Mouse (Mus musculus): ENCODE measurements around the gene Ormdl3. TPM values are rescaled to one million over a fixed set of nuclear protein-coding genes. Genes with fewer than 3 reads are reported as not detected.

The Ormdl3 gene
- total and polyA plus RNA-seq, 3 experiments, result 40.2 to 61.2 (median 40.9) TPM

GRCm38 (mm10) chr11:98563921-98564414, 23.2 kb downstream of the Ormdl3 start:
- Histone ChIP-seq H3K36me3 (ENCODE audit: control insufficient read depth, insufficient read depth, low read length) (no peaks in the 10 kb centered on the region), H3K79me2 (replicated peaks; ENCODE audit: control insufficient read depth, insufficient read depth, low read length) (no peaks in the 10 kb centered on the region), H3K27ac (no peak overlapping the region), H3K4me1 (ENCODE audit: control insufficient read depth, insufficient read depth, low read length) (no peaks in the 10 kb centered on the region), H3K9ac (ENCODE audit: low read depth, low read length) (no peak overlapping the region), H3K27me3 (ENCODE audit: control insufficient read depth, insufficient read depth, low read length) (no peaks in the 10 kb centered on the region), H3K4me3 (no peak overlapping the region)
- intact Hi-C loops (cut with DNase I), result no loop called here
- no peak for DNase-seq
- no peak for TF ChIP-seq CTCF (IDR thresholded peaks at IDR 0.05)
- TF ChIP-seq POLR2A (IDR thresholded peaks at IDR 0.05; ENCODE audit: insufficient read depth, low read depth, low read length), result no peak
- no peak for TF ChIP-seq EP300 (IDR thresholded peaks at IDR 0.05; ENCODE audit: insufficient read depth, low read depth, low read length)
- WGBS, result 69% methylated on average over 13 of the region's 13 CpGs

DNA sequence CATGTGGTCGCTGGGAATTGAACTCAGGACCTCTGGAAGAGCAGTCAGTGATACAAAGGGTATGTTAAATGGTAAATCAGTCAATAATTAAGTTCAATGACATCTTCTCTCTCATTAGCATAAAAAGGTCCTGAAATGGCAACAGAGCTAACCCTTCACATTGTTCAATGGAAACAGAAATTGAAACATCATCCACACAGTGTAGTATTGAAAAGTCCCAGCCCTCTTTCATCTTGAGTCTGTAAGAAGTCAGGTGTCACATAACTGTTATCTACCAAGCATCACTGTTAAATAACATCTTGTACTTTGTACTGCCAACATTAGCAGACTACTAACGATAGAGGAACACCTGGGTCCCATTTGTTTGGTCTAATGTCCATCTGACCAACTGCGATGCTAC, 24.1 kb downstream of the Ormdl3 start:
- no peak overlapping the region for H3K27ac ChIP-seq
- intact Hi-C loops (cut with DNase I), result no loop called here
- DNase-seq, result no peak
- H3K79me2 ChIP-seq (replicated peaks; ENCODE audit: control insufficient read depth, insufficient read depth, low read length), result no peaks in the 10 kb centered on the region
- no peak overlapping the region for H3K4me3 ChIP-seq
- H3K9ac ChIP-seq (ENCODE audit: low read depth, low read length), result no peak overlapping the region
- H3K36me3 ChIP-seq (ENCODE audit: control insufficient read depth, insufficient read depth, low read length), result no peaks in the 10 kb centered on the region
- no peak for TF ChIP-seq CTCF (IDR thresholded peaks at IDR 0.05)
- no peak for TF ChIP-seq EP300 (IDR thresholded peaks at IDR 0.05; ENCODE audit: insufficient read depth, low read depth, low read length)
- no peak for TF ChIP-seq POLR2A (IDR thresholded peaks at IDR 0.05; ENCODE audit: insufficient read depth, low read depth, low read length)
- H3K4me1 ChIP-seq (ENCODE audit: control insufficient read depth, insufficient read depth, low read length), result no peaks in the 10 kb centered on the region
- 84% methylated on average over 3 of the region's 3 CpGs for WGBS
- H3K27me3 ChIP-seq (ENCODE audit: control insufficient read depth, insufficient read depth, low read length), result no peaks in the 10 kb centered on the region

- no peak for DNase-seq
- WGBS, result 23% methylated on average over 7 of the region's 7 CpGs
- Histone ChIP-seq H3K79me2 (replicated peaks; ENCODE audit: control insufficient read depth, insufficient read depth, low read length) (no peaks in the 10 kb centered on the region), H3K4me1 (ENCODE audit: control insufficient read depth, insufficient read depth, low read length) (no peaks in the 10 kb centered on the region), H3K9ac (ENCODE audit: low read depth, low read length) (no peak overlapping the region), H3K27me3 (ENCODE audit: control insufficient read depth, insufficient read depth, low read length) (no peaks in the 10 kb centered on the region), H3K4me3 (no peak overlapping the region), H3K36me3 (ENCODE audit: control insufficient read depth, insufficient read depth, low read length) (no peaks in the 10 kb centered on the region), H3K27ac (no peak overlapping the region)
- intact Hi-C loops (cut with DNase I), result no loop called here
- no peak for TF ChIP-seq EP300 (IDR thresholded peaks at IDR 0.05; ENCODE audit: insufficient read depth, low read depth, low read length)
- TF ChIP-seq CTCF (IDR thresholded peaks at IDR 0.05), result no peak
- no peak for TF ChIP-seq POLR2A (IDR thresholded peaks at IDR 0.05; ENCODE audit: insufficient read depth, low read depth, low read length)
Measured at GRCm38 (mm10) chr11:98560942-98561341, 26.2 kb downstream of the Ormdl3 start.

GRCm38 (mm10) chr11:98555124-98555700, 32.0 kb downstream of the Ormdl3 start:
- TF ChIP-seq EP300 (IDR thresholded peaks at IDR 0.05; ENCODE audit: insufficient read depth, low read depth, low read length) (no peak), POLR2A (IDR thresholded peaks at IDR 0.05; ENCODE audit: insufficient read depth, low read depth, low read length) (no peak), CTCF (IDR thresholded peaks at IDR 0.05) (peak; percentile 66)
- H3K36me3 ChIP-seq (ENCODE audit: control insufficient read depth, insufficient read depth, low read length), result no peaks in the 10 kb centered on the region
- no peak for DNase-seq
- H3K4me1 ChIP-seq (ENCODE audit: control insufficient read depth, insufficient read depth, low read length), result 0 out of 2 replicates have a peak, but pooled peaks cover 3% of the 10 kb centered on the region
- intact Hi-C loops (cut with DNase I), result no loop called here
- no peak overlapping the region for H3K27ac ChIP-seq
- H3K9ac ChIP-seq (ENCODE audit: low read depth, low read length), result no peak overlapping the region
- no peak overlapping the region for H3K4me3 ChIP-seq
- H3K27me3 ChIP-seq (ENCODE audit: control insufficient read depth, insufficient read depth, low read length), result no peaks in the 10 kb centered on the region
- H3K79me2 ChIP-seq (replicated peaks; ENCODE audit: control insufficient read depth, insufficient read depth, low read length), result no peaks in the 10 kb centered on the region
- WGBS, result 61% methylated on average over 12 of the region's 12 CpGs

DNA sequence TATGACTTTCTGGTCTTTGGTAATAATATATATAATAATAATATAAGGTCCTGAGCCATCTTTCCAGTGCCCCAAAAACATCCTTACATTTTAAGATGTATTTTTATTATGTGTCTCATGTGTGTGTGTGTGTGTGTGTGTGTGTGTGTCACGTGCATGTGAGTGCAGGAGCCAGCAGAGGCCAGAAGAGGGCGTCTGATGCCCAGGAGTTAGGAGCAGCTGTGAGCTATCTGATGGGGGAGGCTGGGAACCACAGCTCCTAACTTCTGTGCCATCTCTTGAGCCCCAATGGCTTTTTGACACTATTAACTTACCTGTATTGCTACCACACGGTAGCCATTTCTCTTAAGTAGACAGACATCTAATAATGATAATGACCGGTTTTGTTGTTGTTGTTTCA, 33.2 kb downstream of the Ormdl3 start:
- WGBS, result 89% methylated on average over 4 of the region's 4 CpGs
- no peak for TF ChIP-seq POLR2A (IDR thresholded peaks at IDR 0.05; ENCODE audit: insufficient read depth, low read depth, low read length)
- no peak for TF ChIP-seq EP300 (IDR thresholded peaks at IDR 0.05; ENCODE audit: insufficient read depth, low read depth, low read length)
- TF ChIP-seq CTCF (IDR thresholded peaks at IDR 0.05), result no peak
- no peak overlapping the region for H3K9ac ChIP-seq (ENCODE audit: low read depth, low read length)
- 0 out of 2 replicates have a peak, but pooled peaks cover 3% of the 10 kb centered on the region for H3K27me3 ChIP-seq (ENCODE audit: control insufficient read depth, insufficient read depth, low read length)
- DNase-seq, result no peak
- intact Hi-C loops (cut with DNase I), result no loop called here
- H3K27ac ChIP-seq, result no peak overlapping the region
- H3K36me3 ChIP-seq (ENCODE audit: control insufficient read depth, insufficient read depth, low read length), result no peaks in the 10 kb centered on the region
- no peaks in the 10 kb centered on the region for H3K79me2 ChIP-seq (replicated peaks; ENCODE audit: control insufficient read depth, insufficient read depth, low read length)
- H3K4me3 ChIP-seq, result no peak overlapping the region
- H3K4me1 ChIP-seq (ENCODE audit: control insufficient read depth, insufficient read depth, low read length), result 0 out of 2 replicates have a peak, but pooled peaks cover 3% of the 10 kb centered on the region

Data from heart, adult 2 months (tissue).